Mouse (Mus musculus): ENCODE measurements around the gene Vmn2r8. TPM values are rescaled to one million over a fixed set of nuclear protein-coding genes. Genes with fewer than 3 reads are reported as not detected.

The Vmn2r8 gene
- total RNA-seq, 2 experiments from 2014 or later: not detected

Other genes with a start within 250 kb of the Vmn2r8 start
- 10 to 100 TPM; 87.3 to 90.5 TPM for gene Gak, start 179.1 kb downstream of the Vmn2r8 start, total RNA-seq (2021)
- gene Tmem175, start 179.1 kb downstream of the Vmn2r8 start, total RNA-seq (2021): 10 to 100 TPM; 38.3 to 44.2 TPM
- gene Idua, start 148.5 kb downstream of the Vmn2r8 start, total RNA-seq (2021): 1 to 10 TPM; 9.6 TPM
- 10 to 100 TPM; 51.4 to 53.5 TPM for gene Dgkq, start 139.2 kb downstream of the Vmn2r8 start, total RNA-seq (2021)
- 1 to 10 TPM; 1.3 to 2.6 TPM for gene Slc26a1, start 133.3 kb downstream of the Vmn2r8 start, total RNA-seq (2021)
- gene Fgfrl1, start 116.5 kb downstream of the Vmn2r8 start, total RNA-seq (2021): 10 to 100 TPM; 14.4 to 20.7 TPM
- not detected for gene Rnf212, start 33.9 kb downstream of the Vmn2r8 start, total RNA-seq (2021)
- gene Tmed11, start 13.5 kb downstream of the Vmn2r8 start, total RNA-seq (2021): not detected
- gene Vmn2r9, start 43.8 kb upstream of the Vmn2r8 start, total RNA-seq (2021): not detected
- gene Vmn2r10, start 197.7 kb upstream of the Vmn2r8 start, total RNA-seq (2021): not detected